Mouse (Mus musculus): ENCODE measurements at regions not wholly inside any gene's neighbourhood (a gene's known extent, or its start where the extent isn't known, plus 50 kb on each side); places are given as distances from the start of the nearest gene placed in this dataset.

GRCm38 (mm10) chr3:41488229-41488774 lies 67.2 kb upstream of the Jade1 start:
- no peak for TF ChIP-seq CTCF (IDR thresholded peaks at IDR 0.05; ENCODE audit: low read depth, low read length)
- no peak for TF ChIP-seq POLR2A (IDR thresholded peaks at IDR 0.05; ENCODE audit: extremely low read depth, insufficient read depth, low read length)
